Mouse (Mus musculus) E14TG2a.4 (cell line): Measurements from ENCODE around the gene Cdr2.

Experiments used
- CTCF ChIP-seq: conservative IDR thresholded peaks from 2 replicates; pipeline ENCODE4 v1.5.1; 2014; ENCODE audit warnings: low read length
- NANOG ChIP-seq: IDR thresholded peaks from 2 replicates; pipeline ENCODE4 v1.6.1; 2014; ENCODE audit warnings: borderline replicate concordance, low read length, mixed read lengths
- POU5F1 ChIP-seq: IDR thresholded peaks from 2 replicates; pipeline ENCODE4 v1.6.1; 2014; ENCODE audit warnings: low read length, borderline replicate concordance

- TF ChIP-seq CTCF (no peak), NANOG (no peak), POU5F1 (no peak)
These were observed 21.5 kb downstream of the Cdr2 start for GRCm38 (mm10) chr7:120960601-120961000.
